Mouse (Mus musculus): ENCODE measurements around the gene Xrcc3. TPM values are rescaled to one million over a fixed set of nuclear protein-coding genes. Genes with fewer than 3 reads are reported as not detected.

The Xrcc3 gene
- polyA plus RNA-seq, 1 experiment from 2014 or later, result 6.3 TPM

DNA sequence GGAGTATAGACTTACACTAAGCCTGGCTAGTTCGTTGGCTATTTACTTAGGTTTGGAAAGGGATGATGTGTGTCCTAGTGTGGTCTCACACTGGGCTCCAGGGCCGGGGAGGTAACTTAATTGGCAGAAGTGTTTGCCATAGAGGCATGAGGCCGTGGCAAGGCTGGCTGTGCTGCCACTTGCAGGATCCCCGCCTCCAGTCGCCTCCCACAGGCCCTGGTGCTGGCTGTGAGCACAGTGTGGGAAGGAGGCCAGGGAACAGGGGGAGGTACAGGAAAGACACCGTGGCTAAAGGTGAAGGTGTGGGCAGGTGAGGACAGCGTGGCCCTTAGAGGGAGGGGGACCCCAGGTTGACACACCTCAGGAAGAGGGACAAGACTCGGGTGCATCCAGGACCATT, 6.3 kb upstream of the Xrcc3 start:
- no peak overlapping the region for H3K9ac ChIP-seq (ENCODE audit: low read depth, low read length)
- H3K27me3 ChIP-seq (ENCODE audit: insufficient read depth, low read length), result no peaks in the 10 kb centered on the region
- no peak for TF ChIP-seq CTCF (IDR thresholded peaks at IDR 0.05; ENCODE audit: low read depth)
- no peak overlapping the region for H3K4me2 ChIP-seq (ENCODE audit: low read length)
- H3K9me3 ChIP-seq (replicated peaks; ENCODE audit: low read length), result no peaks in the 10 kb centered on the region
- ATAC-seq (replicated peaks; ENCODE audit: low FRiP score, low read depth) (no peak), DNase-seq (ENCODE audit: low spot score) (no peak)
- H3K4me1 ChIP-seq (replicated peaks; ENCODE audit: insufficient read depth, low read length), result peaks cover 22% of the 10 kb centered on the region
- H3K27ac ChIP-seq, result no peak overlapping the region
- WGBS, result 38% methylated on average over 8 of the region's 8 CpGs
- H3K4me3 ChIP-seq (replicated peaks; ENCODE audit: low read depth, low read length), result no peak overlapping the region
- peaks cover 21% of the 10 kb centered on the region for H3K36me3 ChIP-seq (ENCODE audit: insufficient read depth, low read length)

DNA sequence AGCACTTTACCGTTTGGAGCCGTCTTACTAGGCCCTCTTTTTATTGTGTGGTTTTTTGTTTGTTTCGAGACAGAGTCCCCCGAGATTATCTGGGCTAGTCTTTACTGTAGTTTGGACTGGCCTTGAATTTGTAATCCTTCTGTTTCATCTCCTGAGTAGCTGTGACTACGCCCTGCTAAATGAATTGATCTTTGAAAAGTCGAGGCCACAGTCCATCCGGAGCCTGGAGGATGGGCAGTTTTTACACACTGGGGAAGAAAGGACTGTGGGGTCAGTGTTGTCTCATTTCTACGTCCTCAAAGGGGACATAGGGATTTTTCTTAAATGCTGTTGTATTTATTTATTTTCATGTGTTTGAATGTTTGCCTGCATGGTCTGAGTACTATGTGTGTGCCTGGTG, 4.3 kb upstream of the Xrcc3 start:
- Histone ChIP-seq H3K27ac (no peak overlapping the region), H3K4me3 (replicated peaks; ENCODE audit: low read depth, low read length) (no peak overlapping the region), H3K36me3 (ENCODE audit: insufficient read depth, low read length) (0 out of 2 replicates have a peak, but pooled peaks cover 2% of the 10 kb centered on the region), H3K4me2 (ENCODE audit: low read length) (no peak overlapping the region), H3K4me1 (replicated peaks; ENCODE audit: insufficient read depth, low read length) (peaks cover 23% of the 10 kb centered on the region), H3K9ac (ENCODE audit: low read depth, low read length) (no peak overlapping the region), H3K27me3 (ENCODE audit: insufficient read depth, low read length) (no peaks in the 10 kb centered on the region), H3K9me3 (replicated peaks; ENCODE audit: low read length) (no peaks in the 10 kb centered on the region)
- DNase-seq (ENCODE audit: low spot score) (no peak), ATAC-seq (replicated peaks; ENCODE audit: low FRiP score, low read depth) (no peak)
- TF ChIP-seq CTCF (IDR thresholded peaks at IDR 0.05; ENCODE audit: low read depth), result no peak
- 88% methylated on average over 8 of the region's 8 CpGs for WGBS

DNA sequence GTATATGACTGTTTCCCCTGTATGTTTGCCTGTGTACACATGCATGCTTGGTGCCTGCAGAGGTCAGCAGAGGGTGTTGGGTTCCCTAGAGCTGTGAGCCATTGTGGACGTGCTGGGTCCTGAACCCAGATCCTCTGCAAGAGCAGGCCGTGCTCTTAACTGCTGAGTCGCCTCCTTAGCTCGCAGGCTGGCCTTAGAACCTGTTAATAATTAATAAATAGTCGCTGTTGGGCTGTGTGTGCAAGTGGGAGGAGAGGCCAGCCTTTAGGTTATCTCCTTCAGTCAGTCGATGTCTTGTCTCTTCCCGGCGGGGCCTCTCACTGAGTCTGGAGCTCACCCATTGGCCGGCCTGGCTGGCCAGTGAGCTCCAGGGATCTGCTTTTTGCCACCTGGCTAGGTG, 3.3 kb upstream of the Xrcc3 start:
- no peaks in the 10 kb centered on the region for H3K9me3 ChIP-seq (replicated peaks; ENCODE audit: low read length)
- peak; percentile 25; the same call in 1 of the 2 replicates for TF ChIP-seq CTCF (IDR thresholded peaks at IDR 0.05; ENCODE audit: low read depth)
- peaks cover 27% of the 10 kb centered on the region for H3K4me1 ChIP-seq (replicated peaks; ENCODE audit: insufficient read depth, low read length)
- no peaks in the 10 kb centered on the region for H3K36me3 ChIP-seq (ENCODE audit: insufficient read depth, low read length)
- H3K27ac ChIP-seq, result peak overlapping the region; percentile 70
- 0 out of 2 replicates have a peak overlapping the region, but pooled peaks have one; percentile 8 for H3K9ac ChIP-seq (ENCODE audit: low read depth, low read length)
- no peak for ATAC-seq (replicated peaks; ENCODE audit: low FRiP score, low read depth)
- no peaks in the 10 kb centered on the region for H3K27me3 ChIP-seq (ENCODE audit: insufficient read depth, low read length)
- no peak overlapping the region for H3K4me3 ChIP-seq (replicated peaks; ENCODE audit: low read depth, low read length)
- peak overlapping the region; percentile 84 for H3K4me2 ChIP-seq (ENCODE audit: low read length)
- WGBS, result 47% methylated on average over 9 of the region's 9 CpGs
- peak; percentile 24 for DNase-seq (ENCODE audit: low spot score)

DNA sequence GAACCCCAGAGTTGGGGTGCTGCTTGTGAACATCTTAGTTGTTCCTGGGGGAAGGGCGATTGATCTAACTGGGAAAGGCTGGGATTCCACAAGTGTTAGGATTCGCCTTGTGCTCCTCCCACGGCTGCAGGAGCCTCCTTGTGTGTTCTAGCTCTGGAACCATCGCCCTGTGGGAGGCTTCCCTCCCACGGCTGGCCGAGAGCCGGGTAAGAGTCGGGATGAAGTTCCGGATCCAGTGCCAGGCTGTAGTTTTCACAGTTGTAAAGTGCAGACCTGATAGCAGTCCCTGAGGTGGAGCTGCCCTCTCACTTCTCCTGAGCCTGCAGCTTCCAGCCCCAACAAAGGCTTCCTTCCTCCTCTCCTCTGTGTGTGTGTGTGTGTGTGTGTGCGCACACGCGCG, 2.9 kb upstream of the Xrcc3 start:
- DNase-seq (ENCODE audit: low spot score), result peak; percentile 35
- Histone ChIP-seq H3K4me2 (ENCODE audit: low read length) (peak overlapping the region; percentile 84), H3K27ac (peak overlapping the region; percentile 70), H3K4me1 (replicated peaks; ENCODE audit: insufficient read depth, low read length) (peaks cover 27% of the 10 kb centered on the region), H3K36me3 (ENCODE audit: insufficient read depth, low read length) (no peaks in the 10 kb centered on the region), H3K9ac (ENCODE audit: low read depth, low read length) (0 out of 2 replicates have a peak overlapping the region, but pooled peaks have one; percentile 8), H3K4me3 (replicated peaks; ENCODE audit: low read depth, low read length) (0 out of 2 replicates have a peak overlapping the region, but pooled peaks have one; percentile 10), H3K9me3 (replicated peaks; ENCODE audit: low read length) (no peaks in the 10 kb centered on the region), H3K27me3 (ENCODE audit: insufficient read depth, low read length) (no peaks in the 10 kb centered on the region)
- ATAC-seq (replicated peaks; ENCODE audit: low FRiP score, low read depth), result no peak
- TF ChIP-seq CTCF (IDR thresholded peaks at IDR 0.05; ENCODE audit: low read depth), result no peak
- 44% methylated on average over 13 of the region's 13 CpGs for WGBS

DNA sequence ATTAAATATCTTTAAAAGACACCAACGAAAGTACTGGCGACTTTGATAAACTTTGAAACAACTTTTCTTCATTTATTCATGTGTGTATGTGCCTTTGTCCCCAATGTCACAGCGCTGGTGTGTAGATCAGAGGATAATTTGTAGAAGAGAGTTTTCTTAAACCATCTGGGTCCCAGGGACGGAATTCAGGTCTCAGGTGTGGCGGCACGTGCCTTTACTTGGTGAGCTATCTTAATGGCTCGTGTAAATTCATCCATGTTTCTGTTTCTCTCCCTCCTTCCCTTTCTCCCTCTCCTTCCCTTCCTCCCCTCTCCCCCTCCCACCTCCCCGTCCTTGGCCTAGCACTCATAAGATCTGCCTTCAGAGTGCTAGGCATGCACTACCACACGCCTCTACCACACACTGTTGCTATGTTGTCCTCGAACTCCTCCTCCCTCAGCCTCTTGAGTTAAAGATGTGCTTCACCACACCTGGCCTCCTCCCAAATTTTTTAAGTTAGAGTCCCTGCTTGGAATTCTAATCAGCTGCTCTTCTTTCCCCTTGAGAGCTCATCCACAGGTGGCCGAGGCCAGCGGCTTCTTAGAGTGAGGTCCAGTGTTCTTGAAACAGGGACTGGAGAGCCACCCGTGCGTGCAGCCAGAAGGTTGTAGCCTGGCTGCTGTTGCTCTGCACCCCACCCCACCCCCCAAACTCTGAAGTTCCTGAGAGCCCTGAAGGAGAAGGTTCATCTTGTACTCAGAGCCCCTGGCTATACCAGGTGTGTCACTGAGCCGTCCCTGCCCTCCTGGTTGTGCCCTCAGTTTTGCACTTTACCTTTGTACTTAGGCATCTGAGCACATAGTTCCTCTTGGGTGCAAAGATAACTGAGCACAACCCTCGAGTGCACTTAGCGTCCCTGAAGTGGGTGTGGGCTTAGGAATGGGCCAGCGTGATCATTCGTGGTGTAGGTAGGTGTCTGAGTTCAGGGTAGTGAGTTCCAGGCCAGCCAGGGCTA, 1.4 kb upstream of the Xrcc3 start:
- H3K27me3 ChIP-seq (ENCODE audit: insufficient read depth, low read length), result no peaks in the 10 kb centered on the region
- H3K4me2 ChIP-seq (ENCODE audit: low read length), result peak overlapping the region; percentile 84
- 21% methylated on average over 19 of the region's 19 CpGs for WGBS
- peak overlapping the region; percentile 72 for H3K4me3 ChIP-seq (replicated peaks; ENCODE audit: low read depth, low read length)
- no peaks in the 10 kb centered on the region for H3K36me3 ChIP-seq (ENCODE audit: insufficient read depth, low read length)
- peak overlapping the region; percentile 96 for H3K27ac ChIP-seq
- peak overlapping the region; percentile 90 for H3K9ac ChIP-seq (ENCODE audit: low read depth, low read length)
- no peak for TF ChIP-seq CTCF (IDR thresholded peaks at IDR 0.05; ENCODE audit: low read depth)
- H3K9me3 ChIP-seq (replicated peaks; ENCODE audit: low read length), result no peaks in the 10 kb centered on the region
- peaks cover 28% of the 10 kb centered on the region for H3K4me1 ChIP-seq (replicated peaks; ENCODE audit: insufficient read depth, low read length)
- DNase-seq (ENCODE audit: low spot score) (peak; percentile 21), ATAC-seq (replicated peaks; ENCODE audit: low FRiP score, low read depth) (no peak)

DNA sequence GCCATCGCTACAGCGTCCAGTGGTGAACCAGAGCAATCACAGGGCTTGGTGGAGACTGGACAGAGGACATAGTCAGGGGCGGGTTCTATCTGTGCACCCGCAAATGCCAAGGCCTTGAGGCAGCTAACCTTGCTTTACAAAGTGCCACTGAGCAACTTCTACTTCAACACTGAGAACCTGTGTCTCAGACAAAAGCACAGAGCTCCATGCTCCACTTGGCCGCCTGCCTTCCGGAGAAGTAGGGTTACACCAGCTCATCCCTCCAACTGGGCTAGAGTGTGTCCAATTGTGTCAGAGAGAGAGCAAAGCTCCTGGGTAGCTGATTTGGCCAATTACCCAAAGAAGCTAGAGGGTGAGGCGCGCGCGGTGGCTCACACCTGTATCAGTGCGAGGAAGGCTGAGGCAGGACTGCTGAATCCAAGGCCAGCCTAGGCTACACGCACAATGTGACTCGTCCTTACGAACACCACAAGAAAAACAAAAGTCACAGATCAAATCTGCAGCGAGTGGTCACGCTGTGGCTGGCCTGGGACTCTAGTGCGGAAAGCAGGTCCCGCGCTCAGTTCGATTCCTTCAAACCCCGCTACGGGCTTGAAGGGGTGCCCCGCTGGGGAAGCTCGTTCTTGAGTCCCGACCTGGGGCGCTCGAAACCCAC, 435 bp downstream of the Xrcc3 start:
- Histone ChIP-seq H3K4me3 (replicated peaks; ENCODE audit: low read depth, low read length) (peak overlapping the region; percentile 72), H3K9me3 (replicated peaks; ENCODE audit: low read length) (no peaks in the 10 kb centered on the region), H3K36me3 (ENCODE audit: insufficient read depth, low read length) (peaks cover 5% of the 10 kb centered on the region; the same call in 1 of the 2 replicates), H3K27ac (no peak overlapping the region), H3K4me2 (ENCODE audit: low read length) (peak overlapping the region; percentile 59), H3K9ac (ENCODE audit: low read depth, low read length) (peak overlapping the region; percentile 66), H3K4me1 (replicated peaks; ENCODE audit: insufficient read depth, low read length) (peaks cover 38% of the 10 kb centered on the region), H3K27me3 (ENCODE audit: insufficient read depth, low read length) (no peaks in the 10 kb centered on the region)
- no peak for DNase-seq (ENCODE audit: low spot score)
- no peak for ATAC-seq (replicated peaks; ENCODE audit: low FRiP score, low read depth)
- no peak for TF ChIP-seq CTCF (IDR thresholded peaks at IDR 0.05; ENCODE audit: low read depth)
- 2% methylated on average over 27 of the region's 27 CpGs for WGBS

Measured in kidney, postnatal 0 days (tissue).